Mouse (Mus musculus) G1E (cell line): ENCODE data around the gene Ankrd45.

Experiments
- CTCF ChIP-seq: IDR thresholded peaks from 2 replicates; pipeline ENCODE4 v1.5.1; 2012; ENCODE audit warnings: low read depth, low read length, inconsistent platforms, mixed read lengths
- GATA1 ChIP-seq: IDR thresholded peaks from 2 replicates; pipeline ENCODE4 v1.6.1; 2012; ENCODE audit warnings: borderline replicate concordance, low read length, inconsistent platforms, mixed read lengths
- GATA2 ChIP-seq: IDR thresholded peaks from 2 replicates; pipeline ENCODE4 v1.6.1; 2012; ENCODE audit warnings: low read depth, low read length, inconsistent platforms, borderline replicate concordance
- TAL1 ChIP-seq: conservative IDR thresholded peaks from 2 replicates; pipeline ENCODE4 v1.6.1; 2012; ENCODE audit warnings: low read depth, low read length, inconsistent platforms, mixed read lengths

GRCm38 (mm10) chr1:161182386-161182785 lies 39.9 kb downstream of the Ankrd45 start:
- no peak for TF ChIP-seq TAL1
- TF ChIP-seq CTCF, result no peak
- TF ChIP-seq GATA1, result no peak
- no peak for TF ChIP-seq GATA2
